Mouse (Mus musculus): Measurements from ENCODE around the gene Fzd7. TPM values are rescaled to one million over a fixed set of nuclear protein-coding genes. Genes with fewer than 3 reads are reported as not detected.

The Fzd7 gene
- polyA plus RNA-seq, 1 experiment from 2014 or later: 2.8 TPM

DNA sequence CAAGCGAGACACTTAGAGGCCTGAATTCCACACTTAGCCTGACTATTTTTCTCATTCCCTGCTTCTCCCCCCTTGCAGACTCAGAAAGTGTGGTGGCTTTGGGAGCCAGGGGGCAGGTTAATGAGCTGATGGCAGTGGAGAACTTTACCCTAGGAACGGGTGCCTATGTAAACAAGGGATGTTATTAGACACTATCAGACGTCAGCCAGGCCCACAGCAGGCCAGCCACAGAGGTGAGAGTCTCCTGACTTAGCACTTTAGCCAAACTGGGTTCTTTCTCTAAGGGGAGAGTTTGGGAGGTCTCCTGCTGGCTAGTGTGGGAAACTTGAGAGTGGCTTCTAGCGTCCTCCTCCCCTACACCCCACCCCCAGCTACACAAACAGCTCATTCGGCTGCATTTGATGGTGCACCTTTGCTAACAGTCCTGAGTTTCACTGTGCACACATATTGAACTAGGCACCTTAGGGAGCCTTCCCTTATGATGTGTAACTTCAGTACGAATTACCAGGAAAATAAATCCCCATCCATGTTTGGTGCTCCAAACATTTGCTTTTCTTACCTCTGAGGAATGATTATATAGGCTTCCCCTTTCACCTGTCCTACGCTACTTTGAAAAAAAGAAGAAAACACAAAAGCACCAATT lies 21.6 kb downstream of the Fzd7 start:
- 65% methylated on average over 7 of the region's 7 CpGs for WGBS
- H3K4me2 ChIP-seq: no peak overlapping the region

GRCm38 (mm10) chr1:59504302-59504700 lies 22.1 kb downstream of the Fzd7 start:
- no peak overlapping the region for H3K4me2 ChIP-seq

More for the DNA sequence above, 21.6 kb downstream of the Fzd7 start:
- no peaks in the 10 kb centered on the region for H3K9me3 ChIP-seq
- peaks cover 5% of the 10 kb centered on the region; the same call in 1 of the 2 replicates for H3K4me1 ChIP-seq (replicated peaks)
- H3K36me3 ChIP-seq: no peaks in the 10 kb centered on the region
- H3K27me3 ChIP-seq: no peaks in the 10 kb centered on the region
- no peak overlapping the region for H3K27ac ChIP-seq (replicated peaks)
- H3K4me3 ChIP-seq: no peak overlapping the region
- no peak overlapping the region for H3K9ac ChIP-seq
- no peak for ATAC-seq (ENCODE audit: low FRiP score, low read depth)

DNA sequence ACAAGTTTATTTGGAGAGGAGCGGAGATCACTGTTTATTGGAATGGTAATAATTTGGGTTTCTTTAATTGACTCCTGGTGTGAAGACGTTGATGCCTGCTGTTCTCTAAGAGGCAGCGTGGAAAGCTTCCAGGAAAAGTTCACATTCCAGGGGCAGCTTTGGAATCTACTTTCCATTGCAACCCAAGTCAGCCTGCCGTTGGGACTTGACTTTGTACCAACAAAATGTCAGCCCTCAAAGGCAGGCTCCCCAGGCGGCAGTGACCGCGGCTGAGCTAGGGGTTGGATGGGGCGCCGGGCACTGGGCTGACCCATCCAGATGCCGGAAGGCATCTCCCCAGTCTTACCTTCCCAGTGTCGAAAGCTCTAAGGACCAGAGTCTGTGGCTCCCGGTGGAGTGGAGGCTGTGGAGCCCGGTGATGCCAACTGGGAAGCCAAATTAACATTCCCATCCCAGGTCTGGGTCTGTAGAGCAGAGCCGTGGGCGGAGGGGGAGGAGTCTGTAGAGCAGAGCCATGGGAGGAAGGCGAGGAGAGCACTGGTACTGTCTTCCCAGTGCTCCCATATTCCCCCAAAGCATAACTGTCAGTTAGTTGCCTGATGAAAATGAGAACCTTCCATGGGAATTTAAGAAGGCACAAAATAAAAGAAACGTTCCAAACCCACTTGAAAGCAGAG lies 26.4 kb downstream of the Fzd7 start:
- Histone ChIP-seq H3K36me3 (no peaks in the 10 kb centered on the region), H3K4me2 (peak overlapping the region; percentile 18; the same call in 1 of the 2 replicates)

More at GRCm38 (mm10) chr1:59504302-59504700, 22.1 kb downstream of the Fzd7 start:
- Histone ChIP-seq H3K36me3 (no peaks in the 10 kb centered on the region), H3K9me3 (no peaks in the 10 kb centered on the region), H3K27ac (replicated peaks) (no peak overlapping the region), H3K4me3 (no peak overlapping the region), H3K9ac (no peak overlapping the region), H3K27me3 (no peaks in the 10 kb centered on the region), H3K4me1 (replicated peaks) (peaks cover 7% of the 10 kb centered on the region; the same call in 1 of the 2 replicates)
- no peak for ATAC-seq (ENCODE audit: low FRiP score, low read depth)
- WGBS: 83% methylated on average over 2 of the region's 2 CpGs

DNA sequence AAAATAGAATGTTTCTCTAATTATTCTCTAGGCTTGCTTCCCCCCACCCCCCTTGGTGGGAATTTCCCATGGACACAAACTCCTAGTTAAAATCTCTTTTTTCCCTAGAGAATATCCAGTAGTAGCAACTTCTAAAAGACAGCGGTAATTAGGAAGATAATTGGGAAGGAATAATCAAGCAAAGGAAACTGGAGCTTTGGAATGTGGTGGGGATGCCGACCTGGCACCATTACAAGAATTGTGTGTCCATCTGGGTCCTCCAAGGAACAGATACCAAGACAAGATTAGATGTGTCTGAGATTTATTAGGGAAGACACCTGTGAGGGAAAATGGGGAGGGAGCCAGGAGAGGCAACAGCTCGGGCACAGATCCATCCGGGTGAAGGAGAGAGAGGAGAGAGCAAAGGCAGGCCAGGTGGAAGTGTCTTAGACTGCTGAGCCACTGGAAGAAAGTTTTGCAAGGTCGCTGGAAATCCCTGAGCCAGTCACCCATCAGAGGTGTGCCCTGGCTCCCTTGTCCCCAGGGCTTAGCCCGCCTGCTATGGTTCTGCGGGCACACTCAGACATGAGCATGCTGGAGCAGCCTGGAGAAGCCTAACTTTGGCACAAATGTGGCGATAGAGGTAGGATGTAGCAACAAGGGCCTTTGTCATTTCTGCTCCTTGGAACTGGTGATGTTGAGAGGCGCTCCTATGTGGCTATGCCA lies 29.5 kb downstream of the Fzd7 start:
- no peak overlapping the region for H3K9ac ChIP-seq
- no peak overlapping the region for H3K4me3 ChIP-seq
- H3K27ac ChIP-seq (replicated peaks): no peak overlapping the region
- H3K9me3 ChIP-seq: no peaks in the 10 kb centered on the region
- peaks cover 17% of the 10 kb centered on the region for H3K4me1 ChIP-seq (replicated peaks)
- H3K36me3 ChIP-seq: no peaks in the 10 kb centered on the region
- H3K4me2 ChIP-seq: no peak overlapping the region
- WGBS: 71% methylated on average over 9 of the region's 9 CpGs
- ATAC-seq (ENCODE audit: low FRiP score, low read depth): no peak
- H3K27me3 ChIP-seq: no peaks in the 10 kb centered on the region

More for the DNA sequence above, 26.4 kb downstream of the Fzd7 start:
- peak; percentile 58; the same call in 1 of the 2 replicates for ATAC-seq (ENCODE audit: low FRiP score, low read depth)
- H3K27ac ChIP-seq (replicated peaks): no peak overlapping the region
- peaks cover 7% of the 10 kb centered on the region; the same call in 1 of the 2 replicates for H3K4me1 ChIP-seq (replicated peaks)
- no peak overlapping the region for H3K4me3 ChIP-seq
- no peaks in the 10 kb centered on the region for H3K27me3 ChIP-seq
- no peaks in the 10 kb centered on the region for H3K9me3 ChIP-seq
- no peak overlapping the region for H3K9ac ChIP-seq
- 27% methylated on average over 17 of the region's 17 CpGs for WGBS

GRCm38 (mm10) chr1:59516026-59516917 lies 34.0 kb downstream of the Fzd7 start, which contains the start of gene Gm973:
Gene Gm973 (plus strand): TSS chr1:59516264.
- H3K36me3 ChIP-seq: no peaks in the 10 kb centered on the region
- H3K4me1 ChIP-seq (replicated peaks): peaks cover 19% of the 10 kb centered on the region
- 1% methylated on average over 25 of the region's 25 CpGs for WGBS
- H3K9ac ChIP-seq: peak within 1 kb of the TSS; percentile 48
- no peaks in the 10 kb centered on the region for H3K27me3 ChIP-seq
- peak; percentile 95 for ATAC-seq (ENCODE audit: low FRiP score, low read depth)
- H3K27ac ChIP-seq (replicated peaks): peak within 1 kb of the TSS; percentile 86
- H3K4me2 ChIP-seq: peak within 1 kb of the TSS; percentile 61
- no peaks in the 10 kb centered on the region for H3K9me3 ChIP-seq
- peak within 1 kb of the TSS; percentile 37 for H3K4me3 ChIP-seq

GRCm38 (mm10) chr1:59520226-59520837 lies 38.1 kb downstream of the Fzd7 start:
- no peaks in the 10 kb centered on the region for H3K36me3 ChIP-seq
- no peak overlapping the region for H3K9ac ChIP-seq
- H3K4me2 ChIP-seq: no peak overlapping the region
- WGBS: 49% methylated on average over 11 of the region's 11 CpGs
- H3K9me3 ChIP-seq: no peaks in the 10 kb centered on the region
- no peaks in the 10 kb centered on the region for H3K27me3 ChIP-seq
- peaks cover 32% of the 10 kb centered on the region for H3K4me1 ChIP-seq (replicated peaks)
- no peak overlapping the region for H3K4me3 ChIP-seq
- ATAC-seq (ENCODE audit: low FRiP score, low read depth): no peak
- H3K27ac ChIP-seq (replicated peaks): no peak overlapping the region

DNA sequence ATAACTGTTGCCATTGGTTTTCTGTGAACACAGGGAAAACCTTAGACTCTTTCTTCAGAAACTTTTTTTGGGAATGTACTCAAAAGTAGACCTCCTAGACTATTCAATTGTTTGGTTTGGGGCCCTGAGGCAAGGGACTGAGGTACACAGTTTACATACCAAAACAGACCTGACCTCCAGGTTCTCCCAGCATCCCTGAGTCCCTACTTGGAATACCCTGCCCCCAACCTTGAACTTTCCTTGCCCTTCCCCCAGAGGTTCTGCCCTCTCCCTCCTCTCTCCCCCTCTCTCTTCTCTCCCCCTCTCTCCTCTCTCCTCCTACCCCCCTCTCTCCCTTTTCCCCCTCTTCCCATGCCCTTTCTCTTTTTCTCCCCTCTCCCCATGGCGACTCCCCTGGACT lies 40.2 kb downstream of the Fzd7 start:
- 45% methylated on average over 1 of the region's 1 CpGs for WGBS
- H3K9me3 ChIP-seq: no peaks in the 10 kb centered on the region

DNA sequence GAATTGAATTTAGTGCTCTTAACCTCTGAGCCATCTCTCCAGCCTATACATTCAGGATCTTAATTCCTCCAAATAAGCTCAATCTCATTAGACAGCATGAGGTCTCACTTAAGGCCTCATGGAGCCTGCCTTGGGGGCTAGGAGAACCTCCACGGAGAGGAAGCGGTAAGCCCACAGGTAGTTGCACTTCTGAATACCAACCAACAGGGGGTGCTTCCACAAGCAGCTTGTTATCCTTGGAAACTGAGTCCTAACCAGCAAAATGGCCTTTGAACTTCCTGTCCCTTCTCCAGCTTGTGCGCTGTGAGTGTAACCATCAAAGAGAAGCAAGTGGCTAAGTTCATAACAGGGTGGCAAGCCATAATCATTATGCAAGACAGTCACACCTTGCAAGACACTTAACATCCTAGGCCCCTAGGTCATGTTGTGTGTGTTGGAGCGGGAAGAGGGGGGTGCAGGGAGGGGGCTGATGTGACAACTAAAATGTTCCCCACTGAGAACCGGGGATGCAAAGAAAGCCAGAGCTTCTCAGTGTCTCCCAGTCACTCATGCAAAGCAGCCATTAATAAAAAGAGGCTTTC lies 41.2 kb downstream of the Fzd7 start:
- H3K9ac ChIP-seq: no peak overlapping the region
- no peaks in the 10 kb centered on the region for H3K36me3 ChIP-seq
- H3K4me3 ChIP-seq: no peak overlapping the region
- no peak for ATAC-seq (ENCODE audit: low FRiP score, low read depth)
- no peak overlapping the region for H3K4me2 ChIP-seq
- no peaks in the 10 kb centered on the region for H3K27me3 ChIP-seq
- H3K9me3 ChIP-seq: no peaks in the 10 kb centered on the region
- peaks cover 13% of the 10 kb centered on the region for H3K4me1 ChIP-seq (replicated peaks)
- WGBS: 39% methylated on average over 5 of the region's 5 CpGs
- H3K27ac ChIP-seq (replicated peaks): peak overlapping the region; percentile 62; the same call in 1 of the 2 replicates

More for the DNA sequence above, 40.2 kb downstream of the Fzd7 start:
- no peak for ATAC-seq (ENCODE audit: low FRiP score, low read depth)
- Histone ChIP-seq H3K36me3 (no peaks in the 10 kb centered on the region), H3K4me2 (no peak overlapping the region), H3K4me3 (no peak overlapping the region), H3K9ac (no peak overlapping the region), H3K27me3 (no peaks in the 10 kb centered on the region), H3K4me1 (replicated peaks) (peaks cover 14% of the 10 kb centered on the region), H3K27ac (replicated peaks) (no peak overlapping the region)

DNA sequence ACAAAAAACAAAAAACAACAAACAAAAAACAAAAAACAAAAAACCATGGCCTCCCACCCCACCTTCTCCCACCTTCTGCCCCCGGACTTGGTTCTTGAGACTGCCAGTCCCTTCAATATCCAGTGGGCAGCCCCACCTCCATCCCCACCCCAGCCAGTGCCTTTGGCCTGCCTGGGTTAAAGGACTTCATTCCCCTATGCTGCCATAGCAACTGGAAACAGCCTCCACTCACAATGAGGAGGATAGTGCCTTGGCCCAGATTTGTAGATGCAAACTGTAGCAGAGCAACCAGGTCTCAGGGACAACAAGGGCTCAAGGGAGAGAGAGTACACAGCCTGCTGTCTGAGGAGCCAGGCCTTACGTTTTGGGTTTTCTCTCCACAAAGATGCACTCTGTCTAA lies 41.8 kb downstream of the Fzd7 start:
- H3K4me3 ChIP-seq: no peak overlapping the region
- H3K36me3 ChIP-seq: no peaks in the 10 kb centered on the region
- no peaks in the 10 kb centered on the region for H3K27me3 ChIP-seq
- WGBS: 16% methylated on average over 2 of the region's 2 CpGs
- H3K9ac ChIP-seq: no peak overlapping the region
- H3K27ac ChIP-seq (replicated peaks): peak overlapping the region; percentile 62
- peak; percentile 81 for ATAC-seq (ENCODE audit: low FRiP score, low read depth)
- no peak overlapping the region for H3K4me2 ChIP-seq
- H3K9me3 ChIP-seq: no peaks in the 10 kb centered on the region
- peaks cover 13% of the 10 kb centered on the region for H3K4me1 ChIP-seq (replicated peaks)

DNA sequence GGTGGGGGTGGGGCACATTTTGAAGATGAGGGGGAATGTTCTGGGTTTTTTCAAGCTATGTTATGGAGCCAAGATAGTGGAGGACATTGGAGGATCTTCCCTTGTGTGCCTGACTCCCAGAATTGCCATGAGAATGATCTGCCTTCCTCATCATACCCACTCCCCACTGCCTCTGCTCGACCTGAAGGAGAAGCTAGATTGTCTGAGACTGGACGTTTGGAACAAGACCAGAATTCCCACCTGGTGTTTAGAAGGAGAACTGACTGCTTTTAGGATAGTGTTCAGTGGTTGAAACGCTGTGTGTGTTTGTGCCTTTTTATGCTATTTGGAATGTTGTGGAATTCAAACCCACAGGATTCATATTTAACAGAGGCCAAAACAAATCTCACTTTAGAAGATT lies 42.5 kb downstream of the Fzd7 start:
- Histone ChIP-seq H3K27ac (replicated peaks) (no peak overlapping the region), H3K4me3 (no peak overlapping the region)
- no peak for ATAC-seq (ENCODE audit: low FRiP score, low read depth)

GRCm38 (mm10) chr1:59527219-59527618 lies 45.0 kb downstream of the Fzd7 start:
- Histone ChIP-seq H3K27ac (replicated peaks) (no peak overlapping the region), H3K4me1 (replicated peaks) (peaks cover 13% of the 10 kb centered on the region), H3K4me3 (no peak overlapping the region), H3K4me2 (no peak overlapping the region), H3K9me3 (no peaks in the 10 kb centered on the region), H3K9ac (no peak overlapping the region), H3K27me3 (no peaks in the 10 kb centered on the region), H3K36me3 (no peaks in the 10 kb centered on the region)
- WGBS: 93% methylated on average over 6 of the region's 6 CpGs
- no peak for ATAC-seq (ENCODE audit: low FRiP score, low read depth)

More for the DNA sequence above, 42.5 kb downstream of the Fzd7 start:
- Histone ChIP-seq H3K36me3 (no peaks in the 10 kb centered on the region), H3K9ac (no peak overlapping the region), H3K4me2 (no peak overlapping the region), H3K9me3 (no peaks in the 10 kb centered on the region), H3K4me1 (replicated peaks) (peaks cover 13% of the 10 kb centered on the region), H3K27me3 (no peaks in the 10 kb centered on the region)
- 57% methylated on average over 3 of the region's 3 CpGs for WGBS
